Mouse (Mus musculus): ENCODE data around the gene Bach2. TPM values are rescaled to one million over a fixed set of nuclear protein-coding genes. Genes with fewer than 3 reads are reported as not detected.
A peak's percentile ranks its signal among the peaks of the same experiment; 100 is the strongest.

The Bach2 gene
- polyA plus RNA-seq, 1 experiment: 14.1 TPM

GRCm38 (mm10) chr4:32258093-32258492 lies 19.5 kb downstream of the Bach2 start:
- Histone ChIP-seq H3K4me1 (ENCODE audit: control insufficient read depth, insufficient read depth, insufficient read length) (peaks cover 28% of the 10 kb centered on the region), H3K4me3 (ENCODE audit: extremely low read depth, insufficient read depth, insufficient read length) (peak overlapping the region; percentile 11; the same call in 1 of the 2 replicates), H3K36me3 (ENCODE audit: control insufficient read depth, insufficient read depth, low read length) (no peaks in the 10 kb centered on the region; the same call in 1 of the 2 replicates), H3K27ac (ENCODE audit: insufficient read depth, low read length) (peak overlapping the region; percentile 84), H3K27me3 (ENCODE audit: control insufficient read depth, insufficient read depth, low read length) (no peaks in the 10 kb centered on the region)
- no peak for TF ChIP-seq POLR2A (IDR thresholded peaks at IDR 0.05; ENCODE audit: low read depth, low read length)
- TF ChIP-seq CTCF (IDR thresholded peaks at IDR 0.05; ENCODE audit: extremely low read depth, insufficient read depth, insufficient read length, insufficient replicate concordance): no peak
- peak; percentile 78 to 80 for DNase-seq (ENCODE audit: low read depth in 1 of 2, low spot score in 2 of 2)
- WGBS: 9% methylated on average over 13 of the region's 13 CpGs

DNA sequence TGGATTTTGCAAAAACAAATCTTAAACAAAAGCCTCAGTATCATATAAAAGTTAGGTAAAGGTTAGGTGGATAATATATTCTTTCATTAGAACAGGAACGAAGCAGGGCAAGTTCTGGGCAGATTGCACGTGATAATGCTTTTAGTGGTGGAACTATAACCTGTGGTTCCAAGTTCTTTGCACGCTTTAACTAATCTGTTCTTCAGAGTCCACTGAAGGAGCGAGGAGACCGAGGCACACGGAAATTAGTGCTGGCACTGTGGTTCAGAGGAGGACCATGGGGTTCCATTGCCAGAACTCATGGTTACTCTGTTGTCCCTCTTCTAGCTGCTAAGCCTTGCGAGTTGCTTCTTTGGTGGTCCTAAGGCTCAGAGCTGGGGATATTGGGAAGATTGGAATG lies 20.0 kb downstream of the Bach2 start:
- no peaks in the 10 kb centered on the region; the same call in 1 of the 2 replicates for H3K36me3 ChIP-seq (ENCODE audit: control insufficient read depth, insufficient read depth, low read length)
- H3K4me3 ChIP-seq (ENCODE audit: extremely low read depth, insufficient read depth, insufficient read length): no peak overlapping the region
- no peak for DNase-seq (ENCODE audit: low read depth in 1 of 2, low spot score in 2 of 2)
- H3K4me1 ChIP-seq (ENCODE audit: control insufficient read depth, insufficient read depth, insufficient read length): peaks cover 30% of the 10 kb centered on the region
- H3K27me3 ChIP-seq (ENCODE audit: control insufficient read depth, insufficient read depth, low read length): no peaks in the 10 kb centered on the region
- peak overlapping the region; percentile 59 for H3K27ac ChIP-seq (ENCODE audit: insufficient read depth, low read length)
- WGBS: 72% methylated on average over 7 of the region's 7 CpGs
- TF ChIP-seq POLR2A (IDR thresholded peaks at IDR 0.05; ENCODE audit: low read depth, low read length) (no peak), CTCF (IDR thresholded peaks at IDR 0.05; ENCODE audit: extremely low read depth, insufficient read depth, insufficient read length, insufficient replicate concordance) (no peak)

GRCm38 (mm10) chr4:32260909-32261308 lies 22.3 kb downstream of the Bach2 start:
- H3K36me3 ChIP-seq (ENCODE audit: control insufficient read depth, insufficient read depth, low read length): no peaks in the 10 kb centered on the region; the same call in 1 of the 2 replicates
- no peak overlapping the region for H3K4me3 ChIP-seq (ENCODE audit: extremely low read depth, insufficient read depth, insufficient read length)
- no peaks in the 10 kb centered on the region for H3K27me3 ChIP-seq (ENCODE audit: control insufficient read depth, insufficient read depth, low read length)
- peaks cover 35% of the 10 kb centered on the region for H3K4me1 ChIP-seq (ENCODE audit: control insufficient read depth, insufficient read depth, insufficient read length)
- no peak overlapping the region for H3K27ac ChIP-seq (ENCODE audit: insufficient read depth, low read length)
- DNase-seq (ENCODE audit: low read depth in 1 of 2, low spot score in 2 of 2): no peak
- TF ChIP-seq CTCF (IDR thresholded peaks at IDR 0.05; ENCODE audit: extremely low read depth, insufficient read depth, insufficient read length, insufficient replicate concordance) (no peak), POLR2A (IDR thresholded peaks at IDR 0.05; ENCODE audit: low read depth, low read length) (no peak)
- 71% methylated on average over 4 of the region's 4 CpGs for WGBS

DNA sequence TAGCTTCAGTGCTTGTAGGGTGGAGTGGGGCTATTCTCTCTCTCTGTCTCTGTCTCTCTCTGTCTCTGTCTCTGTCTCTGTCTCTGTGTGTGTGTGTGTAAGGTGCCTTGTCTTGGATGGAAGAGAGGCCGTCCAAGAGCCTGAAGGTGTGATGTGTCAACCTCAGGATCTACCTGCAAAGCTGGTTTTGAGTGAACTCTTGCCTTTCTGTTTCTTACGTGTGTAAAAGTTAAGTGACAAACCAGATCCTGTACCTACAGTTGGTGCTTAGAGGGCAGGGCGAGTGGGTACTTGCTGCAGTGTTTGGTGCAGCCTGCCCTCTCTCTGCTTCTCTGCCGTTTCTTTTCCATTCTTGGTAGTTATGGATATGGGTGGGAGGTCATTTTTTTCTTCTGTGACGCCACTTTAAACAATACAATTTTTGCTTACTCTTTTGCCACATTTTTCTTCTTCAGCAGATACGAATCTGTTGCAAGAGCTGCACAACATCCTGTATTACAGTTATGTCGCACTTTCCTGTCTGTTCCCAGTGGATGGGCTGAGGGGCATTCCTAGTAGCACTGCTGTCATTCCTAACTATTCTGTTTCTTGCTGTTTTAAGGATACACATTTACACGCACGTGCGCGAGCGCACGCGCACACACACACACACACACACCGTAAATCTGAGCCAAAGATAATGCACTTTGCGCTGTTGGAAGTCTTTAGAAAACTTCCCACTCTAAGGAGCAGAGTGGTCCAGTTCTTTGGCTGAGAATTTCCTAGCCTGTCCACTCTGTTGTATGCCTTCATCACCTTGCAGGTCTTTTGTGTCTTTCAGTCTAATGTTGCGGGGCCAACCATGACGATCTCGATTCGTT lies 24.5 kb downstream of the Bach2 start:
- no peak for DNase-seq (ENCODE audit: low read depth in 1 of 2, low spot score in 2 of 2)
- 82% methylated on average over 20 of the region's 20 CpGs for WGBS
- Histone ChIP-seq H3K4me3 (ENCODE audit: extremely low read depth, insufficient read depth, insufficient read length) (no peak overlapping the region), H3K4me1 (ENCODE audit: control insufficient read depth, insufficient read depth, insufficient read length) (peaks cover 26% of the 10 kb centered on the region), H3K36me3 (ENCODE audit: control insufficient read depth, insufficient read depth, low read length) (peaks cover 1% of the 10 kb centered on the region; the same call in 1 of the 2 replicates), H3K27me3 (ENCODE audit: control insufficient read depth, insufficient read depth, low read length) (no peaks in the 10 kb centered on the region), H3K27ac (ENCODE audit: insufficient read depth, low read length) (peak overlapping the region; percentile 71)
- TF ChIP-seq POLR2A (IDR thresholded peaks at IDR 0.05; ENCODE audit: low read depth, low read length) (no peak), CTCF (IDR thresholded peaks at IDR 0.05; ENCODE audit: extremely low read depth, insufficient read depth, insufficient read length, insufficient replicate concordance) (no peak)

DNA sequence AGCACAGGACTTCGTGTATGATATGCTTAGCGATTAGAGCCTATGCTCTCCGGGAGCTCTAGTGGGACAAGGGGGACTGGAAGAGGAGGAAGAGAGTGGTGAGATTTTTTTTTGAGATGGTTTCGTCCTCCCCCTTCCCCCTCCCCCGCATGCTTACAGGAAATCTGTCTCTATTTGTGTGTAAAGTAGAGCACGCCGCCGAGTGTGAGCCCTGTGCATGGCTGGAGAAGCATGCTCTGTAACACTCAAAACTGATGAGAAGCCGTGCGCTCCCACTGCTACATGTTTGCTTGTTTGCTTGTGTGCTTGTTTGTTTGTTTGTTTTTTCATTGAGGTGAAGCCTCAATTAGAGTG lies 25.1 kb downstream of the Bach2 start:
- Histone ChIP-seq H3K36me3 (ENCODE audit: control insufficient read depth, insufficient read depth, low read length) (peaks cover 1% of the 10 kb centered on the region; the same call in 1 of the 2 replicates), H3K27me3 (ENCODE audit: control insufficient read depth, insufficient read depth, low read length) (no peaks in the 10 kb centered on the region), H3K4me1 (ENCODE audit: control insufficient read depth, insufficient read depth, insufficient read length) (peaks cover 23% of the 10 kb centered on the region), H3K27ac (ENCODE audit: insufficient read depth, low read length) (peak overlapping the region; percentile 71), H3K4me3 (ENCODE audit: extremely low read depth, insufficient read depth, insufficient read length) (no peak overlapping the region)
- DNase-seq (ENCODE audit: low read depth in 1 of 2, low spot score in 2 of 2): no peak
- 33% methylated on average over 10 of the region's 10 CpGs for WGBS
- TF ChIP-seq CTCF (IDR thresholded peaks at IDR 0.05; ENCODE audit: extremely low read depth, insufficient read depth, insufficient read length, insufficient replicate concordance) (no peak), POLR2A (IDR thresholded peaks at IDR 0.05; ENCODE audit: low read depth, low read length) (no peak)

DNA sequence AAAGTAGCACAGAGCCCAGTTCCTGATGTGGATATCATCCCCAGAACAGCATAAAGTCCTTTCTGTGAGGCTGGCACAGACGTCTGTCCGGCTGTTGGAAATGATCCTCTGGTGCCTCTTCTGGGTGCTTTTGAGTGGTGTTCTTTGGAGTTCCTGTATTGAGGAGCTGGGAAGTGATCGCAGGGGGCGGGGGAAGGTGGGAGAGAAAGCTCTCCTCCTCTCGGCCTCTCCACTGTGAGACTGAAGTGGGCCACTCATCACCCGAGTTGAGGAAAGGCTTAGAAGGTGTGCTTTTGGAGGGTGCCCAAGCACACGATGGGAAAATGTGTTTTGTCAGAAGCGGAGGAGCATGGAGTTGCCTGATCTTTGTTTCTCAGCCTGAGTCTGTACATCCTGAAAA lies 26.3 kb downstream of the Bach2 start:
- Histone ChIP-seq H3K36me3 (ENCODE audit: control insufficient read depth, insufficient read depth, low read length) (peaks cover 1% of the 10 kb centered on the region; the same call in 1 of the 2 replicates), H3K4me3 (ENCODE audit: extremely low read depth, insufficient read depth, insufficient read length) (no peak overlapping the region), H3K4me1 (ENCODE audit: control insufficient read depth, insufficient read depth, insufficient read length) (peaks cover 18% of the 10 kb centered on the region), H3K27me3 (ENCODE audit: control insufficient read depth, insufficient read depth, low read length) (no peaks in the 10 kb centered on the region), H3K27ac (ENCODE audit: insufficient read depth, low read length) (peak overlapping the region; percentile 37)
- DNase-seq (ENCODE audit: low read depth in 1 of 2, low spot score in 2 of 2): no peak
- TF ChIP-seq CTCF (IDR thresholded peaks at IDR 0.05; ENCODE audit: extremely low read depth, insufficient read depth, insufficient read length, insufficient replicate concordance) (no peak), POLR2A (IDR thresholded peaks at IDR 0.05; ENCODE audit: low read depth, low read length) (no peak)
- 85% methylated on average over 8 of the region's 8 CpGs for WGBS

DNA sequence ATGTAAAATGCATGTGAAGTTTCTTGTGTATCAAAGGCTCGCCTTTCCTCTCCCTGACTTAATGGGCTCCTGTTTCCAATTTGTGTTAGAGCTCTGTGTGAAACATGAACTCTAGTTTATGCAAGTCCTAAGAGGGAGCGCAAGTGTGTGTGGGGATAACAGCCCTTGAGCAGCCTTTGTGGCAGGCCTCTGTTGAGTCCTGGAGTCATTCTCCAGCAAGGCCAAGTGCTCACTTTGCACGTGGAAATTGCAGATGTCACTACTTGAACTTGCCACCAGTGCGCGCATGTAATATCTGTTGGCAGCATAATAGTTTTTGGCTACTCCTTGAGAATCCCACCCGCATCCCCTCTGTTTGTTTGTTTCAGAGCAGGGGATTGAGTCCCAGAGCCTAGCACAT lies 28.1 kb downstream of the Bach2 start:
- no peaks in the 10 kb centered on the region for H3K27me3 ChIP-seq (ENCODE audit: control insufficient read depth, insufficient read depth, low read length)
- H3K4me1 ChIP-seq (ENCODE audit: control insufficient read depth, insufficient read depth, insufficient read length): peaks cover 18% of the 10 kb centered on the region
- H3K27ac ChIP-seq (ENCODE audit: insufficient read depth, low read length): no peak overlapping the region
- H3K36me3 ChIP-seq (ENCODE audit: control insufficient read depth, insufficient read depth, low read length): peaks cover 1% of the 10 kb centered on the region; the same call in 1 of the 2 replicates
- TF ChIP-seq CTCF (IDR thresholded peaks at IDR 0.05; ENCODE audit: extremely low read depth, insufficient read depth, insufficient read length, insufficient replicate concordance) (no peak), POLR2A (IDR thresholded peaks at IDR 0.05; ENCODE audit: low read depth, low read length) (no peak)
- DNase-seq (ENCODE audit: low read depth in 1 of 2, low spot score in 2 of 2): no peak
- H3K4me3 ChIP-seq (ENCODE audit: extremely low read depth, insufficient read depth, insufficient read length): no peak overlapping the region
- whole genome bisulfite sequencing: 92% methylated on average over 6 of the region's 6 CpGs

All from spleen, adult 2 months (tissue).